Mouse (Mus musculus) c-Kit-positive CD71-positive TER-119-negative erythroid progenitor cells, embryonic 14.5 days (primary cell): ENCODE data around the gene Slc37a3.
"Not testable (repeated sequence)": the region's sequence is repeated elsewhere in the genome, so short reads cannot be mapped to it uniquely, and the experiment has no call there.

Source experiments
- DNase-seq: peaks from one replicate; pipeline ENCODE4 v3.0.0-alpha.2; 2013; ENCODE audit warnings: low read depth

Gene Slc37a3

GRCm38 (mm10) chr6:39377311-39377827 lies at the start of gene Slc37a3:
Gene Slc37a3, minus strand, starts transcription at chr6:39377675.
- peak; percentile 72 for DNase-seq

GRCm38 (mm10) chr6:39426725-39427124 lies 49.2 kb upstream of the Slc37a3 start:
- no peak for DNase-seq

GRCm38 (mm10) chr6:39425181-39425580 lies 47.7 kb upstream of the Slc37a3 start:
- DNase-seq = no peak

- no peak for DNase-seq
Observed at GRCm38 (mm10) chr6:39423686-39424085, 46.2 kb upstream of the Slc37a3 start.

- no peak for DNase-seq
Observed at GRCm38 (mm10) chr6:39423130-39423551, 45.7 kb upstream of the Slc37a3 start.

GRCm38 (mm10) chr6:39420867-39421266 lies 43.4 kb upstream of the Slc37a3 start:
- no peak for DNase-seq

- DNase-seq = peak; percentile 72
Observed at GRCm38 (mm10) chr6:39419851-39420721, 42.6 kb upstream of the Slc37a3 start, which contains the start of gene Mkrn1. Gene Mkrn1, minus strand, starts transcription at chr6:39420462.

GRCm38 (mm10) chr6:39419386-39419850 lies 41.9 kb upstream of the Slc37a3 start:
- no peak for DNase-seq

- DNase-seq = not testable (repeated sequence)
Observed at GRCm38 (mm10) chr6:39416654-39417053, 39.2 kb upstream of the Slc37a3 start.

GRCm38 (mm10) chr6:39415762-39416161 lies 38.3 kb upstream of the Slc37a3 start:
- DNase-seq = peak; percentile 70

GRCm38 (mm10) chr6:39414106-39414505 lies 36.6 kb upstream of the Slc37a3 start:
- DNase-seq = no peak

GRCm38 (mm10) chr6:39406480-39406879 lies 29.0 kb upstream of the Slc37a3 start:
- no peak for DNase-seq

- DNase-seq = no peak
Observed at GRCm38 (mm10) chr6:39403136-39403535, 25.7 kb upstream of the Slc37a3 start.

- no peak for DNase-seq
Observed at GRCm38 (mm10) chr6:39400343-39400742, 22.9 kb upstream of the Slc37a3 start.

- no peak for DNase-seq
Observed at GRCm38 (mm10) chr6:39398342-39398741, 20.9 kb upstream of the Slc37a3 start.

GRCm38 (mm10) chr6:39397046-39397445 lies 19.6 kb upstream of the Slc37a3 start:
- no peak for DNase-seq

GRCm38 (mm10) chr6:39395916-39396315 lies 18.4 kb upstream of the Slc37a3 start:
- no peak for DNase-seq

GRCm38 (mm10) chr6:39395471-39395870 lies 18.0 kb upstream of the Slc37a3 start:
- no peak for DNase-seq

- DNase-seq = no peak
Observed at GRCm38 (mm10) chr6:39389988-39390387, 12.5 kb upstream of the Slc37a3 start.

- no peak for DNase-seq
Observed at GRCm38 (mm10) chr6:39381125-39381880, 3.8 kb upstream of the Slc37a3 start, which contains the start of gene Rab19. Gene Rab19, plus strand, starts transcription at chr6:39381175.

GRCm38 (mm10) chr6:39380276-39380675 lies 2.8 kb upstream of the Slc37a3 start:
- no peak for DNase-seq

GRCm38 (mm10) chr6:39379749-39380148 lies 2.3 kb upstream of the Slc37a3 start:
- DNase-seq = no peak
